Mouse (Mus musculus) cerebellum, adult (tissue): ENCODE measurements around the gene Gal3st1.
"Not testable (repeated sequence)": the region's sequence is repeated elsewhere in the genome, so short reads cannot be mapped to it uniquely, and the experiment has no call there.

Experiments used
- ATAC-seq: cut with Nextera tagmentation; 2 replicates; pipeline ENCODE4 v1.9.2; 2017; ENCODE audit warnings: mild to moderate bottlenecking, moderate library complexity, mixed read lengths; ENCODE audit not compliant: insufficient number of reproducible peaks, low FRiP score, low TSS enrichment

The Gal3st1 gene

DNA sequence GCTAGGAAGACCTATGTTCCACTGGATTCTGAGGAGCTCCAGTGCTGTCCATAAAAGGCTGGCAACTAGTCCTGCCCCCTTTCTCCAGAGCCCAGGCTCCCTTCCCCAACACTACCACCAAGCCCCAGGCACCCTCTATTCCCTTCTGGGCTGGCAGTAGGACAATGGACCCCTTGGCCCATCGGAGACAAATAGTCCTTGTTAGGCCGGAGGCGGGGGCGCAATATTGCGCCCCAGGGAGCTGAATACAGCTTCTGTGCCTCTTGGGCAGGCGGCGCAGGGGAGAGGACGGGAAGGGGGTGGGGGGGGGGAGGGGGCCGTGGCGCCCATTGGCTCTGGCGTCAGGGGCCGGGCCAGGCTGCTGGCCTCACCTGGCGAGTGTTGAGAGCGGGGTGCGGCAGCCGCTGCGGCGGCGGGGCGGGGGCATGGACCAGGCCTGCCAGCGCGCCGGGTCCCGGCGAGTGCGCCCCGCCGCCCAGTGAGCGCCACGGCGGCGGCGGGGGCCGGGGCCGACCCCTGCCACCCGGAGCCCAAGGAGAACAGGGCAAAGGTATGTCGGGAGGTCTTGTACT is at the start of gene Gal3st1:
TSS of gene Gal3st1 (plus strand) at position 346 of the 572 bp plus-strand sequence.
- ATAC-seq, result no peak

DNA sequence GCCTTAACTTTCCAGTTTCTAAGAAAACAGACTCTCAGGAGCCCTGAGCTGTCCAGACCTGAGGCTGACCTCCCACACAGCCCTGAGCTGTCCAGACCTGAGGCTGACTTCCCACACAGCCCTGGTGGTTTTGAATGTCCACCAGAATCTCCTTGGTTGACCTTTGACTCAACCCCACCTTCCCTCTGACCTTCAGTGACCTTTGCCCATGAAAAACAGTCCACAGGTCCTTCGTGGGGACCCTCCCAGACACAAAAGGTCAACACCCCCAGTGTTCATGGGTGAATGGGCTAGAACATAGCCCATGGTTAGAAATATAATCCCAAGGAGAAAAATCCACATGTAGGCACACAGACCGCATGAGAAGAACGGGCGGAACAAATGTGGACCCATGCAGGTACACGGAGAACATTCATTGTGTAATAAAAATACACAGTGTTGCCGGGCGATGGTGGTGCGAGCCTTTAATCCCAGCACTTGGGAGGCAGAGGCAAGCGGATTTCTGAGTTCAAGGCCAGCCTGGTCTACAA is 49.6 kb upstream of the Gal3st1 start:
- no peak for ATAC-seq

- ATAC-seq, result no peak
Observed at GRCm38 (mm10) chr11:3935135-3935534, 48.3 kb upstream of the Gal3st1 start.

GRCm38 (mm10) chr11:3936318-3936717 is 47.1 kb upstream of the Gal3st1 start:
- ATAC-seq, result no peak

DNA sequence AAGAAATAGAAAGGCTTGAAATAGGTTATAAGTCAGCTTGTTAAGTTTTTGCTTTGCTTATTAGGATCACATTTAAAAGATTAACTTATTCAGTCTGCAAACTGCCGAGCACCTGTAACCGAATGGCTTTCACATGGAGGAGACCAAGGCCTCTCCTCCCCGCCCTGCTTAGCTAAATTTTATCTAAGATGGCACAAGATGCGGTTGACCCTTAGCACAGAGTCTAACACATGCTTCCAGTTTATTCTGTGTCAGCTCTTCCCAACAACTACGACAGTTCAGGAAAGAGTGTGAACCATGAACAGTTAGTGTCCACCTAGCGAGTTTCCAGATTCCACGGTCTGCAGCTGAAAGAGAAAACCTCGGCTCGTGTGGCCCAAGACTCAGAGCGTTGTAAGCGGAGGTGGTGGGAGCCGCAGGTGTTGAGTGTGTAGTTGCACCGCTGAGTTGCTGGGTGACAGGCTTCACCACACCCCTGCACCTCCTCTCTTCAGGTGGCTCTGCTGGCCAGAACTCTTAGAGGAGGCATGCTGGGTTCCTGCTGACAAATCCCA is 46.0 kb upstream of the Gal3st1 start:
- ATAC-seq, result no peak

- ATAC-seq, result no peak
Observed at GRCm38 (mm10) chr11:3941371-3941770, 42.1 kb upstream of the Gal3st1 start.

DNA sequence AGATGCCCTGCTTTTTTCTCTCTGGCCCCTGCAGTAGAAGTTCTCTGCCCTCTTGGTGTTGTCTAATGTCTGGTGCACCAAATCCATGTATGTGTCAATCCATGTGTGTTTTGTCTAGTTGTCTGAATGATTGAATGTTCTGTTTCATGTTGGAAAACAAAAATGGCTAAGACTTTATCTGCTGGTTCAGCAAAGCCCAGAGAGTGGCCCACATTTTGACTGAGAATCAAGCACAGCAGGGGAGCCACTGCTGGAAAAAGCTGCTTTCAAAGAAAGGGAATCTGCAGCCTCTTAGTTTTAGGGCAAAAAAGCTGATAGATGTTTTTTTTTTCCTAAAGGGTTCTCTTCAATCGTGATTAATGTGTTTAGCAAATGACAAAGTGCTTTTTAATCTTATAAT is 37.0 kb upstream of the Gal3st1 start:
- ATAC-seq, result no peak

DNA sequence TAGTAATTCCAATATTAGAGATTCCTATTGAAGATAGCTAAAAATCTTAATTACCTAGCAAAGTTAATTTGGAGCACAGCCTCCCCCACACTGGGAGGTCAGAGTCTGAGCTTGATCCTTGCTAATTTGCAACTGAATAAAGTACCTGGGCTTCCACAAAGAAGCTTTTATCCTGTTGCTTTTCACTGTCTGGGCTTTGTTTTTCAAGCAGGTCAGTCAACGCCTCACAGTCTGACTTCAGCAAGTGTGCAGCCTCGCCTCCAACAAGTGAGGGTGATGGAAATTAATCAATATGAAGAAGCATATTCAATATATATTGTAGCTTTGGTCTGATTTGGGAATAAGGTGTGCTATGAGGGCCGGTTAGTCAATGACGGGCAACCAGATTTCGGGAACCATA is 28.6 kb upstream of the Gal3st1 start:
- ATAC-seq, result not testable (repeated sequence)

DNA sequence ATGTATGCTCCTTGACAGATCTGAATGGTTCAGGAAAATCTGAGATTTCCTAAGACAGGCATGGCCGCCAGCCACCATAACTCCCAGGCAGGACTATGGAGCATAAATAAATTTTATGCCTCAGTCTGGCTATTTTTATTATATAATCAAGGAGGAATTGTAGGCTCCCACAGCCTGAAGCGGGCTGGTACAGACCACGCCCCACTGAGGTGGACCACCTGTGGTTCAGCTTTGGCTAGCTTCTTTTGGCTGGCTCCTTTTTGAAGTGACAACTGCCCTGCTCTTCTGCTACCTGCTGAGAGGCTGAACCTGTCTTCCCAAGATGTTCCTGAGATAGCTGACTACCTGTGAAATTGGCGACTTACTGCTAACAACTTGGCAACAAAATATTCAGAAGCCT is 28.1 kb upstream of the Gal3st1 start:
- not testable (repeated sequence) for ATAC-seq

- ATAC-seq, result no peak
Observed at GRCm38 (mm10) chr11:3960901-3961300, 22.5 kb upstream of the Gal3st1 start.

- ATAC-seq, result no peak
Observed at GRCm38 (mm10) chr11:3961761-3962160, 21.7 kb upstream of the Gal3st1 start.

- ATAC-seq, result no peak
Observed at GRCm38 (mm10) chr11:3963155-3963554, 20.3 kb upstream of the Gal3st1 start.

GRCm38 (mm10) chr11:3963610-3964415 is 19.6 kb upstream of the Gal3st1 start, which contains the start of gene Pes1:
Gene Pes1, plus strand, starts transcription at chr11:3963975.
- peak; percentile 89; the same call in 1 of the 2 replicates for ATAC-seq

GRCm38 (mm10) chr11:3964416-3965172 is 18.8 kb upstream of the Gal3st1 start:
- ATAC-seq, result no peak

GRCm38 (mm10) chr11:3969837-3970236 is 13.6 kb upstream of the Gal3st1 start:
- no peak for ATAC-seq

GRCm38 (mm10) chr11:3970361-3970760 is 13.1 kb upstream of the Gal3st1 start:
- ATAC-seq, result no peak

- ATAC-seq, result no peak
Observed at GRCm38 (mm10) chr11:3973081-3973480, 10.4 kb upstream of the Gal3st1 start.

DNA sequence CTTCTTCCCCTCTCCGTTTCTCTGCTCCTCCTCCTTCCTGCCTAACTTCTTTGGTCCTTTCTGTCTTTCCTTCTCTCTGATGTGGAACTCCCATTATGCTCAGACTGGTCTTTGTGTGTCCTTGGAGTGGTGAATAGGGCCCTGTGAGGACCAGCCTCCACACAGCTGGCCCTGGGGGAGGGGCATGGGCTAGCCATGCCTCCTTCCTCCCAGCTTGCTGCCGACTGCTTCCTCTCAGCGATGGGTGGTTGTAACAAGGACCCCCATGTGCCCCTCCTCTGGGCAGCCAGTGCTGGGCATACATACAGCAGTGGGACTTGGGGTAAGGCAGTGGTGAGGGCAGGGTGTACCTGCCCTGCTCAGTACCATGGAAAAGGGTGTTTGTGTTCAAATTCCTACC is 9.1 kb upstream of the Gal3st1 start:
- ATAC-seq, result no peak

DNA sequence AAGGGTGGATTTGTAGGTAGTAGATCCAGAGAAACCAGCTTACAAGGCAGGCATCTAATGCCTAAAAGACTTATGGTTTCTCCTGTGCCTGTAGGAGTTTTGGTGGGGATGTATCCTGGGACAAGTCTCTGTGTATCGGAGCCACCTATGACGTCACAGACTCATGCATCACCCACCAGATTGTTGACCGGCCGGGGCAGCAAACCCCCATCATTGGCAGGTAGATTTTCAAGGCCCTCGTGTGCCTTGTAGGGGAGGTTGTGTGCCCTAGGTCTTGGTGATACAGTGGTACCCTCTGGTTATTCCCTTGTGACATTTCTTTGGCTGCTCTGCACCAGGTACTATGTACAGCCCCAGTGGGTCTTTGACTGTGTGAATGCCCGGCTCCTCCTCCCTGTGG is 6.8 kb upstream of the Gal3st1 start, which contains the start of gene 4930556J24Rik:
TSS of gene 4930556J24Rik (minus strand) at position 101 of the 400 bp plus-strand sequence.
- no peak for ATAC-seq

- ATAC-seq, result no peak
Observed at GRCm38 (mm10) chr11:3978421-3978820, 5.0 kb upstream of the Gal3st1 start.
